Mouse (Mus musculus) neural tube, embryonic 11.5 days (tissue): ENCODE measurements around the gene Gm20917. TPM values are rescaled to one million over a fixed set of nuclear protein-coding genes. Genes with fewer than 3 reads are reported as not detected.
"Not testable (repeated sequence)": the region's sequence is repeated elsewhere in the genome, so short reads cannot be mapped to it uniquely, and the experiment has no call there.

Experiments used
- ATAC-seq: fragments of 200-750 bp; cut with Nextera tagmentation; 2 replicates; pipeline ENCODE4 v1.8.0; 2017; ENCODE audit warnings: moderate number of reproducible peaks, mild to moderate bottlenecking, moderate TSS enrichment, moderate library complexity; ENCODE audit not compliant: insufficient read depth, low FRiP score, low TSS enrichment
- DNase-seq: peaks from one replicate; pipeline ENCODE4 v3.0.0-alpha.2; 2015; ENCODE audit warnings: low spot score
- H3K27ac ChIP-seq: fragments of 300-500 bp; sonication (generic); 2 replicates; pipeline ENCODE4 v1.5.1; 2014; ENCODE audit warnings: low read depth, mild to moderate bottlenecking, low read length
- H3K27me3 ChIP-seq: fragments of 300-500 bp; sonication (generic); 2 replicates; pipeline ENCODE4 v1.6.1; 2014; ENCODE audit warnings: mild to moderate bottlenecking, low read length, mixed read lengths; ENCODE audit not compliant: control insufficient read depth, insufficient read depth
- H3K36me3 ChIP-seq: fragments of 300-500 bp; sonication (generic); 2 replicates; pipeline ENCODE4 v1.6.1; 2014; ENCODE audit warnings: mild to moderate bottlenecking, low read length, moderate library complexity, mixed read lengths; ENCODE audit not compliant: control insufficient read depth, insufficient read depth
- H3K4me1 ChIP-seq: fragments of 300-500 bp; sonication (generic); 2 replicates; pipeline ENCODE4 v1.6.1; 2014; ENCODE audit warnings: low read length, mixed read lengths; ENCODE audit not compliant: control insufficient read depth, insufficient read depth
- H3K4me2 ChIP-seq: fragments of 300-500 bp; sonication (generic); 2 replicates; pipeline ENCODE4 v1.6.1; 2014; ENCODE audit warnings: low read depth, mild to moderate bottlenecking, moderate library complexity
- H3K4me3 ChIP-seq: fragments of 300-500 bp; sonication (generic); 2 replicates; pipeline ENCODE4 v1.5.1; 2014; ENCODE audit warnings: low read depth, low read length
- H3K9ac ChIP-seq: fragments of 300-500 bp; sonication (generic); 2 replicates; pipeline ENCODE4 v1.6.1; 2014; ENCODE audit warnings: mild to moderate bottlenecking, low read length
- H3K9me3 ChIP-seq: fragments of 300-500 bp; sonication (generic); 2 replicates; pipeline ENCODE4 v1.6.1; 2016; ENCODE audit warnings: low read length; ENCODE audit not compliant: control insufficient read depth
- WGBS: fragments of 180-500 bp; shearing (Covaris S2); extraction: QIAGEN DNeasy Blood & Tissue Kit; methylation state at CpG from one replicate; pipeline ENCODE4 v1.1.7; 2014; 5-methylcytosine and 5-hydroxymethylcytosine counted together
- polyA plus RNA-seq: library from polyadenylated mRNA; unstranded; fragments of >200 nt; fragmentation: Nextera tagmentation; extraction: Ambion mirVana; gene quantifications from 2 replicates; pipeline ENCODE4 v1.2.1, GENCODE M21; 2014

The Gm20917 gene
- polyA plus RNA-seq, result not detected in 2 replicates

- not testable (repeated sequence) for ATAC-seq, H3K4me3 ChIP-seq, H3K4me1 ChIP-seq, H3K27me3 ChIP-seq, H3K9me3 ChIP-seq, DNase-seq, H3K36me3 ChIP-seq, H3K4me2 ChIP-seq, H3K9ac ChIP-seq, H3K27ac ChIP-seq
- WGBS, result no CpG with 5 or more reads among the region's 4 CpGs
Measured at GRCm38 (mm10) chrY:79151022-79151421, at the start of gene Gm20917. Gene Gm20917 (minus strand): TSS chrY:79151122.

Other genes starting within 250 kb of the Gm20917 start
- gene Gm20916, start 168.4 kb upstream of the Gm20917 start, polyA plus RNA-seq, result not detected in 2 replicates